Mouse (Mus musculus) midbrain, postnatal 0 days (tissue): Measurements from ENCODE around the gene Tbx4. TPM values are rescaled to one million over a fixed set of nuclear protein-coding genes. Genes with fewer than 3 reads are reported as not detected.

Experiments
- ATAC-seq: fragments of 200-750 bp; cut with Nextera tagmentation; 2 replicates; pipeline ENCODE4 v1.8.0; 2017; ENCODE audit warnings: moderate number of reproducible peaks, mild to moderate bottlenecking, moderate TSS enrichment, moderate library complexity; ENCODE audit not compliant: low FRiP score
- DNase-seq: peaks from one replicate; pipeline ENCODE4 v3.0.0-alpha.2; 2015; ENCODE audit warnings: low spot score
- H3K27ac ChIP-seq: fragments of 300-500 bp; sonication (generic); 2 replicates; pipeline ENCODE4 v1.5.1; 2014; ENCODE audit warnings: low read depth, mild to moderate bottlenecking, low read length, mixed read lengths
- H3K27me3 ChIP-seq: fragments of 300-500 bp; sonication (generic); 2 replicates; pipeline ENCODE4 v1.6.1; 2014; ENCODE audit warnings: low read length, control low read depth, mixed read lengths; ENCODE audit not compliant: insufficient read depth
- H3K36me3 ChIP-seq: fragments of 300-500 bp; sonication (generic); 2 replicates; pipeline ENCODE4 v1.6.1; 2014; ENCODE audit warnings: low read length, control low read depth, mixed read lengths; ENCODE audit not compliant: insufficient read depth
- H3K4me1 ChIP-seq: fragments of 300-500 bp; sonication (generic); 2 replicates; pipeline ENCODE4 v1.6.1; 2014; ENCODE audit warnings: mild to moderate bottlenecking, control low read depth, antibody characterized with exemption, low read length, mixed read lengths; ENCODE audit not compliant: insufficient read depth
- H3K4me2 ChIP-seq: fragments of 300-500 bp; sonication (generic); 2 replicates; pipeline ENCODE4 v1.6.1; 2014; ENCODE audit warnings: low read depth, mild to moderate bottlenecking, low read length, mixed read lengths; ENCODE audit not compliant: poor library complexity, severe bottlenecking
- H3K4me3 ChIP-seq: fragments of 300-500 bp; sonication (generic); 2 replicates; pipeline ENCODE4 v1.5.1; 2014; ENCODE audit warnings: low read depth, mild to moderate bottlenecking, low read length, moderate library complexity
- H3K9ac ChIP-seq: fragments of 300-500 bp; sonication (generic); replicated peaks from 2 replicates; pipeline ENCODE4 v1.6.1; 2014; ENCODE audit warnings: mild to moderate bottlenecking, low read length, moderate library complexity, mixed read lengths; ENCODE audit not compliant: poor library complexity, severe bottlenecking
- H3K9me3 ChIP-seq: fragments of 300-500 bp; sonication (generic); 2 replicates; pipeline ENCODE4 v1.6.1; 2016; ENCODE audit warnings: low read length, control low read depth
- CTCF ChIP-seq: IDR thresholded peaks from 2 replicates; pipeline ENCODE4 v1.5.1; 2016; ENCODE audit warnings: antibody characterized with exemption, mild to moderate bottlenecking
- WGBS: fragments of 180-500 bp; shearing (Covaris S2); extraction: QIAGEN DNeasy Blood & Tissue Kit; methylation state at CpG from one replicate; pipeline ENCODE4 v1.1.7; 2014; 5-methylcytosine and 5-hydroxymethylcytosine counted together
- polyA plus RNA-seq: library from polyadenylated mRNA; unstranded; fragments of >200 nt; fragmentation: Nextera tagmentation; extraction: Ambion mirVana; gene quantifications from 2 replicates; pipeline ENCODE4 v1.2.1, GENCODE M21; 2015
- total RNA-seq: library from RNA; depleted of rRNA; stranded (reverse); fragments of >200 nt; gene quantifications from 2 replicates; pipeline ENCODE4 v1.2.3, GENCODE M21; 2014

The Tbx4 gene
- total and polyA plus RNA-seq, 2 experiments from 2014 or later = 0.20 to 0.27 TPM

- H3K9me3 ChIP-seq = no peaks in the 10 kb centered on the region
- H3K4me3 ChIP-seq = no peak overlapping the region
- H3K36me3 ChIP-seq = no peaks in the 10 kb centered on the region
- no peaks in the 10 kb centered on the region for H3K4me1 ChIP-seq
- no peak for ATAC-seq
- no peak overlapping the region for H3K4me2 ChIP-seq
- TF ChIP-seq CTCF = no peak
- H3K9ac ChIP-seq = no peak overlapping the region
- H3K27me3 ChIP-seq = no peaks in the 10 kb centered on the region
- 37% methylated on average over 10 of the region's 10 CpGs for WGBS
- no peak overlapping the region for H3K27ac ChIP-seq
- no peak for DNase-seq
Observed at GRCm38 (mm10) chr11:85910133-85910532, 23.9 kb downstream of the Tbx4 start.

GRCm38 (mm10) chr11:85913506-85913905 is 27.3 kb downstream of the Tbx4 start:
- H3K9me3 ChIP-seq = no peaks in the 10 kb centered on the region
- ATAC-seq = no peak
- DNase-seq = no peak
- no peak overlapping the region for H3K27ac ChIP-seq
- TF ChIP-seq CTCF = no peak
- H3K36me3 ChIP-seq = no peaks in the 10 kb centered on the region
- H3K4me3 ChIP-seq = no peak overlapping the region
- H3K27me3 ChIP-seq = no peaks in the 10 kb centered on the region
- no peaks in the 10 kb centered on the region for H3K4me1 ChIP-seq
- WGBS = 74% methylated on average over 7 of the region's 7 CpGs
- H3K9ac ChIP-seq = no peak overlapping the region
- H3K4me2 ChIP-seq = no peak overlapping the region

GRCm38 (mm10) chr11:85917091-85917992 is 31.1 kb downstream of the Tbx4 start:
- H3K27ac ChIP-seq = no peak overlapping the region
- no peak overlapping the region for H3K4me2 ChIP-seq
- no peak overlapping the region for H3K4me3 ChIP-seq
- no peaks in the 10 kb centered on the region for H3K27me3 ChIP-seq
- H3K4me1 ChIP-seq = no peaks in the 10 kb centered on the region
- no peak for ATAC-seq
- no peaks in the 10 kb centered on the region for H3K36me3 ChIP-seq
- WGBS = 43% methylated on average over 12 of the region's 12 CpGs
- no peak overlapping the region for H3K9ac ChIP-seq
- TF ChIP-seq CTCF = no peak
- H3K9me3 ChIP-seq = no peaks in the 10 kb centered on the region
- DNase-seq = no peak

DNA sequence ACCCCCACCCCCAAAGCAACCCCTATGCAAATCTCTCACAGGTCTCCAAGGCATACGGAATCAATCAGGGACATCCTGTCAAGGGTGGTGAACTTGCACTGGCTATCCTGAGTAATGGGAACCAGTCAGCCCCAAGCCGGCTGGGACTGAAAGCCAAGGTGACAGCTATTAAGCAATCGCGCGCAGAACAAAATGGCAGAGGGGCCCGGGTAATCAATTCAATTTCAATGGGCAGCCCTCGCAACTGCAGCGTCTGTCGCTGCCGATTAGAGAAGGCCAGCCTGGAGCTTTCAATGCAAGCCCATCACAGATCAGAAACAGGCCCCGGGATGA is 31.7 kb downstream of the Tbx4 start:
- H3K9ac ChIP-seq = no peak overlapping the region
- no peaks in the 10 kb centered on the region for H3K4me1 ChIP-seq
- no peak overlapping the region for H3K4me3 ChIP-seq
- ATAC-seq (no peak), DNase-seq (no peak)
- H3K4me2 ChIP-seq = 0 out of 2 replicates have a peak overlapping the region, but pooled peaks have one; percentile 15
- no peaks in the 10 kb centered on the region for H3K9me3 ChIP-seq
- H3K27ac ChIP-seq = no peak overlapping the region
- no peaks in the 10 kb centered on the region for H3K36me3 ChIP-seq
- 15% methylated on average over 11 of the region's 11 CpGs for WGBS
- H3K27me3 ChIP-seq = no peaks in the 10 kb centered on the region
- TF ChIP-seq CTCF = no peak

DNA sequence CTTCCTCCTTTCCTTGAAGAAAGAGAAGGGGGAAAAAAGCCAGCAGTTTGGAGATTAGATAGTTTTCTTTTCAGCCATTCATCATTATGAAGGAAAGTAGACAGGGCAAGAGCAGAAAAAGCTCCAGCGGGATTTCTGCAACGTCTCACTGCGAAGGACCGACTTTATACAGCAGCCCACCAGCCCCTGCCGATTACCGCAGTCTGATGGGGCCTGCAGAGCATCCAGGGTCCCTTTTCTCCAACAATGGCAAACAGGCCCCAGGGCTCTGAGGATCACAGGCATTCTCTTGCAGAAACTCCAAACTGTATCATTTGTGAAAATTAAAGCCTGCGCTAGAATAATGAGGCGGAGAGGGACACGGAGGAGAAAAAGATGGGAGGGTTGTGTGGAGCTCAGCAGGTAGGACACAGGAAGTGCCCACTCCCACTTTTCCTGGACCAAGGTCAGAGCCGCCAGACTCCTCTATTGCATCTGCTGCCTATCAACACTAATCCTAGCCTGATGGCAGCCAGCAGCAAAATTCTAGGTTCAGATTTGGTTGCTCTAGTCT is 32.2 kb downstream of the Tbx4 start:
- Histone ChIP-seq H3K27me3 (no peaks in the 10 kb centered on the region), H3K27ac (no peak overlapping the region), H3K9me3 (no peaks in the 10 kb centered on the region), H3K36me3 (no peaks in the 10 kb centered on the region), H3K9ac (no peak overlapping the region), H3K4me2 (0 out of 2 replicates have a peak overlapping the region, but pooled peaks have one; percentile 15), H3K4me1 (no peaks in the 10 kb centered on the region), H3K4me3 (no peak overlapping the region)
- 37% methylated on average over 10 of the region's 10 CpGs for WGBS
- DNase-seq = no peak
- ATAC-seq = no peak
- TF ChIP-seq CTCF = no peak

- 4% methylated on average over 19 of the region's 19 CpGs for WGBS
Observed at GRCm38 (mm10) chr11:85925294-85925743, 39.1 kb downstream of the Tbx4 start.

More at GRCm38 (mm10) chr11:85925294-85925743, 39.1 kb downstream of the Tbx4 start:
- H3K27ac ChIP-seq = no peak overlapping the region
- H3K9ac ChIP-seq = no peak overlapping the region
- H3K4me3 ChIP-seq = 0 out of 2 replicates have a peak overlapping the region, but pooled peaks have one; percentile 11
- no peak for ATAC-seq
- H3K4me1 ChIP-seq = no peaks in the 10 kb centered on the region
- H3K9me3 ChIP-seq = no peaks in the 10 kb centered on the region
- H3K27me3 ChIP-seq = peaks cover 28% of the 10 kb centered on the region
- DNase-seq = no peak
- peak overlapping the region; percentile 36 for H3K4me2 ChIP-seq
- no peaks in the 10 kb centered on the region for H3K36me3 ChIP-seq
- no peak for TF ChIP-seq CTCF
